Mouse (Mus musculus) adrenal gland, adult 2 months (tissue): Measurements from ENCODE around the gene Mmp25. TPM values are rescaled to one million over a fixed set of nuclear protein-coding genes. Genes with fewer than 3 reads are reported as not detected.
"Not testable (repeated sequence)": the region's sequence is repeated elsewhere in the genome, so short reads cannot be mapped to it uniquely, and the experiment has no call there.

Experiments used
- DNase-seq: peaks from one replicate; pipeline ENCODE4 v3.0.0; 2021
- polyA plus RNA-seq: library from polyadenylated mRNA; depleted of rRNA; stranded (reverse); fragments of >200 nt; gene quantifications from 2 replicates; pipeline ENCODE4 v1.2.3, GENCODE M21; 2012; rRNA removed
- total RNA-seq, 2 experiments: library from RNA; stranded (reverse); gene quantifications; 2 replicates each; pipeline ENCODE4 v1.2.3; 2021

Mmp25 gene
- total and polyA plus RNA-seq, 3 experiments, result 0.10 to 0.42 TPM; not detected in 1

DNA sequence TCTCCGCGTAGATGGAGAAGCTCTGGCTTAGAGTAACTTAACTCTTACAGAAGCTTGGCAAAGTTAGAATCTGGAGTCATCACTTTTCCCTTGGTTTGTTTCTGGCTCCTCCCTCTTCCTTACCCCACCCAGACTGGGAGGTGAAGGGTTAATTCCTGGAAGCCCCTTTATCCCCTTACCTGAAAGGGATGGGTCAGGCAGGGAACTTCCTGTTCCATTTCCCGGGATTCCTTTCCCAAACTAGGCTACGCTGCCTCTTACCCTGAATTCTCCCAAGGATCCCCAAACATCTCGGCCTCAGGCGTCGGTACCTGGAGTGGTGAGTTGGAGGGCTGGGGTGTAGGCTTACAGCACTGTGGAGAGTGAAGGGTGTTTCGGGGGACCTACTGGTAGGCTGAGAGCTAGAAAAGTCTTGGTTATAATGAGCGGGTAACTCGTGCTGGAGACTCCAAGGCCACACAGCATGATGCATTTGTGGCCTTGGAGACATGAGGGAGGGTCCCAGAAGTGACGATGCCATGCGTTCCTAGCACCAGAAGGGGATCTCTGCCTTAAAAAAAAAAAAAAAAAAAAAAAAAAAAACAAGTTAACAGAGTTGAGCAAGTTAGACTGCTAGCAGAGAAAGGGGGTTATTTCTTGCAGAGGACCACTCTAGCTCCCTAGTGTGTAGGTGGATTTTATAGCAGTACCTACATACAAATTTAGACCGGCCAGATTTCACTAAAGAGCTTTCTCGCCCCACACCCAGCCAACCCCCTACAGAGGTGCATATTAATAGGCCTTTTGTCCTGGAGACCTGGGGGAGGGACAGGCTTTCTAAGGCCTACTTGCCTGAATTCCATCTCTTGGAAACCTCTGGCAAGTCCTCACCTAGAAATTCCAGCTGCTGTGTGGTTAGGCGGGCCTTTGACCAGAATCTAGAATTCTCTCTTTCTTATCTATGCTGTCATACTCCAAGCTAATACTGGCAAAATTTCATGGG, 44.1 kb downstream of the Mmp25 start, which contains the start of gene Zscan10:
TSS of gene Zscan10 (plus strand) at position 216 of the 982 bp plus-strand sequence.
- no peak for DNase-seq

DNA sequence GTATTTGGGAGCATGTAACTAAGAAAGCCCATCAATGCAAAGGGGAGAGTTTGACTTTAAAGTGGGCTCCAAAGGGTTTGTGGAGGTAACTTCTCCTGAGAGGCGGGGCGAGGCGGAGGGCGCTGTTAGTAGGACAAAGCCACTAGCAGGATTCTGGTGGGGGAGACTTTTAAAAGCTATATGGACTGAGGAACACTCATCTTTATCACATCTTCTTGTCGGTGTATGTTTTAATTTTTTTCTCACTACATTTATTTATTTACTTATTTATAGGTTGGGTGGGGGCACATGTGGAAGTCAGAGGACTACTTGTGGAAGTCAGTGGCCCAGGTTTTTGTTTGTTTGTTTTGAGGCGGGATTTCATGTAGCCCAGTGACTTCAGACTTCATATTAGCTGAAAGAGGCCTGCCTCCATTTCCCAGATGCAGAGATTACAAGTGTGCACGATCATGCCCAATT, 45.4 kb downstream of the Mmp25 start:
- no peak for DNase-seq

DNA sequence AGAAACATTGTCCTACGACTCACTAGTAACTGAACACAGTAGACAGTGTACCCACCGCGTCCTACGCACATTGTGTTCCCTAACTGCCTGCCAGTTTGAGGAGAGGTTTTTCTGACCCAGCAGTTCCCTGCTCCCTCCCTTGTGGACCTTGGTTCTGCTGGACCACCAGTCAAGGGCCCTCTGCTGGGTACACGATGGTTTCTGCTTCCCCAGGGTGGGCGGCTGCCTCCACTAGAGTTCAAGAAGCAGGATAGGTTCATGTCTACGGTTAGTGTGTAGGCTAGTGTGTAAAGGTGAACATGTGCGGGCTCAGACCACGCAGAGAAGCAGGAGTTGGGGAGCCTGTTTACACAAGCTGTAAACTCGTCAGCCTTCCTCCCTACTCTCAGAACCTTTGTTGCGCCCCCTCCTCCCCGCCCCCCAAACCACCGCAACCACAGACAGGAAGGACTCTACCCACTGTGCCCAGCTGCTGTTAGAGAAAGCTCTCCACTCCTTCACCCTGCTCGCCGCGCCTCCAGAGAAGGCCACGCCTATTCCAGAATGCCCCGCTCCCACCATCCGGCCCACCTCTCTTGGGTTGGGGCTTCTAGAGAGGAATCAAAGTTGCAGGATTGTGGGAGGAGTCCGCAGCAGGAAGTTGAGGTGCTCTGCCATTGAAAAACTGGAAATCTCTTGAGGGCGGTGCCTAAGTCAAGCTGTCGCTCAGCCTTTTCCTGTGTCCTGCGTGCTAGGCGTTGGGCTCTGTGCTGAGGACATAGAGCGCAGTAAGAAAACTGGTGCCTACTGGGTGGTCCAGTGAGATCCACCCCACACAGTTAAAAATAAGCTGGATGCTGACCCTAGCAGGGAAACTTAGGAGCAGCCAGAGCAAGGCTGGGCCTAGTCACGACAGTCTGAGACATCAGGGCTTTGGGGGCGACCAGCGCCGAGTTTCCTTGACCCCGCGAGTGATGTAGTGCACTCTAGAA, 46.2 kb downstream of the Mmp25 start, which contains the start of gene Zfp13:
TSS of gene Zfp13 (minus strand) at position 906 of the 971 bp plus-strand sequence.
- DNase-seq, result peak; percentile 92

DNA sequence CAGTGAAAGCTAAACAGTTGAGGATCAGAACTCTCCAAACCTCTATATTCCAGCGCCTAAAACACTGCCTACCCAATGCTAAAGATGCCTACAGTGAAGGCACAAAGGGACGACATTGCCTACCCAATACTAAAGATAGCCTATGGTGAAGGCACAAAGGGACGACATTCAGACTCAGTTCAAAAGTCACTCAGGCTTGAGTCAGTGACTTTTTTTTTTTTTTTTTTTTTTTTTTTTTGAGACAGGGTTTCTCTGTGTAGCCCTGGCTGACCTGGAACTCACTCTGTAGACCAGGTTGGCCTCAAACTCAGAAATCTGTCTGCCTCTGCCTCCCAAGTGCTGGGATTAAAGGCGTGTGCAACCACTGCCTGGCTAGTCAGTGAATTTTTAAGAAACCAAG, 49.9 kb downstream of the Mmp25 start:
- not testable (repeated sequence) for DNase-seq

DNA sequence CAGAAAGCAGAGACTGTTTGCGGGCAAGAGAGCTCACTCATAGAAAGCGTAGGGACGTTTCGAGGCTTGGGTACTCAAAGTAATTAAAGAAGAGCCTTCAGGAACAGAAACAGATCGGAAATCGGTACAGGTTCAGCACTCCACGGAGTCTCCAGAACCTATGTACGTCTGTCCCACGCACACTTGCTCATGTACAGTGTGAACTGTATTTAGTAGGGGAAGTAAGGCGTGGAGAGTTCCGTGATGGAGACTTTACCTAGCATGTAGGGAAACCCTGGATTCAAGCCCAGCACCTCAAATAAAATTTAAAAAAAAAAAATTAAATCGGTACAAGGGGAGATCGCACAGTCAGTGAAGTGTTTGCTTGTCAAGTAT, 52.2 kb downstream of the Mmp25 start:
- no peak for DNase-seq

DNA sequence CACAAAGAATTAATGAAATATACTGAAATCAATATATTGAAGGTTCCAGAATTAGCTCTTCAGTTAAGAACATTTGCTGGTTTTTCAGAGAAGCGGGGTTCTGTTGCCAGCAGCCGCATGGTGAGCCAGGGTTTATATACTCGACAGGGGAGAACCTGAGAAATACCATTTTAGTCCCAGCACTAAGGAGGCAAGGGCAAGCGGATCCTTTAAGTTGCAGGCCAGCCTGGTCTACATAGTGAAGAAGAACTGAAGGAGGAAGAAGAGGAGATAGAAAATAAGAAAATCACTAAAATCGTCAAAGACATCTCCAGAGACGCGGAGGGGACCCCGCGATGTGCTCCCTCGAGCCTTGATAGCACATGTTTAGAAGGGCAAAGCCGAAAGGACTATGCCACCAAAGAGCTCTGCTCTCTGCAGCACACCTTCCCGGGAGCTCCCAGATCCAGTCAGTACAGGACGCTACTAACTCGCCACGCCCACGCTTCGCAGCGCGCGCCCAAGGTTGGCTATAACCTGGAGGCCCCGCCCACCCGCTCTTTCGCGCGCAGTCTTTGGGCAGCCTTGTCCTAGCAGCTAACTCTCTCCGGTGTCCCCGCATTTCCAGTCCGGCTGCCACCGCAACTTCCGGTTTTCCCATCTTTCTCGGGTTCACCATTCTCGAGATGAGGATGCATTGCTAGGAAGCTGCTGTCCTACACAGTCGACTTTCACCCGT, 52.7 kb downstream of the Mmp25 start:
- peak; percentile 97 for DNase-seq

DNA sequence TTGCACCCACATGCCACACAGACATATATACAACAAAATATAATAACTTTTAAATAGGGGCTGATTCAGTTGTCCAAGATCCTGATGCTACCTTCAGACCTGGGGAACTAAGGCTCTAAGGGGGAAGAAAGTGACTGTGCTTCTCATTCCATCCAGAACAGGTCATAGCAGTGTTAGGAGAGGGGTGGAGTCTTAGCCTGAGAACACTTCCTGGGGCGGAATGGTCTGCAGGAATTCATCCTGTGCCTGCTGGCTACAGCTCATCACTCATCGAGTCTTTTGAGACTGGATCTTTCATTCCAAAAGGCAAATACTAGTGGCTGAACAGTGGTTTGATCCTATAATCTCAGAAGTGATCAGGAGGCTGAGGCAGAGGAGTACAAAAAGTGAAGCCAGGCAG, 57.8 kb downstream of the Mmp25 start:
- DNase-seq, result no peak

DNA sequence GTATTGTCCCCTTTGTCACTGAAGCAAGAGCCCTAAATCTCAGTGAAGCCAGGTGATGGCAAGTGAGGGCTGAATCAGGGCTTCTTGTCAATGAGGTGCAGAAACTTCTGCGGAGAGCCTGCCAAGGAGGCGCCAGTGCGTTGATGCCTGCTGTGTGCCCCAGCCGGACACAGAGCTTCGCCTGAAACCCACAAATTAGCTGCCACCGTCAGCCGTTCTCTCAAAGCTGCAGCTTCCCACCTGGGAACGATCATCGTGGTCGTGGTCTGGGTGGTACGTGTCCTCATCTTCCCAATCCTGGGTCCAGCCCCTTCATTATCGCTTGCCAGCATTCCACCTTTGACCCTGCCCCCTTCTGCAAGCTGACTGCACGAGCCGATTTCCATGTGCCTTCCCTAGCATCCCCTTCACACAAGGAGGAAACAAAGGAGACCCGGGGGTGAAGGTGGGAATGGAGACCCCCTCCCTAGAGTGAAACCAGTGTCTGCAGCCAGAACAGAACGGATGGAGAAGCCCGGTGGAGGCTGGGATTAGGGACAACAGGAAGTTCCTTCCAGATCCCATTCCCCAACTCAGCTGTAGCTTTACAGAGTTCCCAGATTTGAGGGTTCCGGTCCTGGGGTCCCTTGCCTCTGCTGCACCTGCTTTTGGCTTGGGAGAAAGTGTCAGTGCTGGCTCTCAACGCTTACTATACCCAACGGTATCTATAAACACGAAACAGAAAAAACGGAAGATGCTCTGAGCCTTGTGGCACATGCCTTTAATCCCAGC, 59.2 kb downstream of the Mmp25 start:
- peak; percentile 56 for DNase-seq

DNA sequence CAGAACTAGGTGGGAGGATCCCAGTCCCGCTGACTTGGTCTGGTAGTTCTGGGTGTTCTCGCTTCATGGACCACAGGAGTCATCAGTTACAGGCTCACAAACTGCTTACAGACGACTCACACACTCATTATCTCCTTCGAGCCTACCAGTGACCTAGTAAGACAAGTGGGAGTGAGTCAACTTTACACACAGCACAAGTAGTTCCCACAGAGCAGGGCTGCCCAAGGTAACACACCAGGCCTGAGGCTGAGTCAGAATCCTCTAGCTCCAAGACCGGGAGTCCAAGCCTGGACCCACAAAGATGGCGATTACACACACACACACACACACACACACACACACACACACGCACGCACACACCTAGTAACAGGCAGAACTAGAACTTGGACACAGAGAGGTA, 60.3 kb downstream of the Mmp25 start:
- peak; percentile 75 for DNase-seq

Other genes starting within 250 kb of the Mmp25 start
- gene Vmn2r117, start 165.6 kb downstream of the Mmp25 start, total RNA-seq, result not detected
- gene Vmn2r117, start 165.6 kb downstream of the Mmp25 start, polyA plus RNA-seq, result not detected in 2 replicates
- gene Zfp213, start 81.0 kb downstream of the Mmp25 start, total RNA-seq, result 10 to 100 TPM; 11.0 to 11.6 TPM
- gene Zfp213, start 81.0 kb downstream of the Mmp25 start, polyA plus RNA-seq, result 25.5 and 28.1 TPM in 2 replicates
- 10 to 100 TPM in 1 of 2 experiments, 1 to 10 TPM in 1; 6.6 to 12.4 TPM for gene Zfp13, start 45.8 kb downstream of the Mmp25 start, total RNA-seq
- 25.1 and 25.4 TPM in 2 replicates for gene Zfp13, start 45.8 kb downstream of the Mmp25 start, polyA plus RNA-seq
- gene Zscan10, start 44.4 kb downstream of the Mmp25 start, total RNA-seq, result not detected
- 0.04 TPM in 1 of 2 replicates, not detected in the other for gene Zscan10, start 44.4 kb downstream of the Mmp25 start, polyA plus RNA-seq
- not detected for gene Bicdl2, start 15.2 kb upstream of the Mmp25 start, total RNA-seq
- gene Bicdl2, start 15.2 kb upstream of the Mmp25 start, polyA plus RNA-seq, result not detected in 2 replicates
- 100 to 1,000 TPM; 170 to 228 TPM for gene Hcfc1r1, start 28.3 kb upstream of the Mmp25 start, total RNA-seq
- gene Hcfc1r1, start 28.3 kb upstream of the Mmp25 start, polyA plus RNA-seq, result 747 and 838 TPM in 2 replicates
- gene Thoc6, start 28.6 kb upstream of the Mmp25 start, total RNA-seq, result 10 to 100 TPM; 19.5 to 36.7 TPM
- 28.1 and 30.6 TPM in 2 replicates for gene Thoc6, start 28.6 kb upstream of the Mmp25 start, polyA plus RNA-seq
- gene Tnfrsf12a, start 32.2 kb upstream of the Mmp25 start, total RNA-seq, result 100 to 1,000 TPM; 147 to 270 TPM
- 83.4 and 96.8 TPM in 2 replicates for gene Tnfrsf12a, start 32.2 kb upstream of the Mmp25 start, polyA plus RNA-seq
- gene Cldn6, start 34.0 kb upstream of the Mmp25 start, total RNA-seq, result not detected
- not detected in 2 replicates for gene Cldn6, start 34.0 kb upstream of the Mmp25 start, polyA plus RNA-seq
- gene Cldn9, start 38.7 kb upstream of the Mmp25 start, total RNA-seq, result under 1 TPM in 1 of 2 experiments, not detected in 1; 0.21 TPM
- 0.09 and 0.13 TPM in 2 replicates for gene Cldn9, start 38.7 kb upstream of the Mmp25 start, polyA plus RNA-seq
- gene 1520401A03Rik, start 77.5 kb upstream of the Mmp25 start, total RNA-seq, result 10 to 100 TPM in 1 of 2 experiments, 1 to 10 TPM in 1; 2.5 to 18.2 TPM
- gene 1520401A03Rik, start 77.5 kb upstream of the Mmp25 start, polyA plus RNA-seq, result 1.8 and 2.4 TPM in 2 replicates
- gene Pkmyt1, start 81.1 kb upstream of the Mmp25 start, total RNA-seq, result 1 to 10 TPM; 2.8 to 2.9 TPM
- 21.8 and 23.1 TPM in 2 replicates for gene Pkmyt1, start 81.1 kb upstream of the Mmp25 start, polyA plus RNA-seq
- gene Paqr4, start 95.6 kb upstream of the Mmp25 start, total RNA-seq, result 10 to 100 TPM in 1 of 2 experiments, 1 to 10 TPM in 1; 7.6 to 17.6 TPM
- 33.3 and 37.8 TPM in 2 replicates for gene Paqr4, start 95.6 kb upstream of the Mmp25 start, polyA plus RNA-seq
- gene Kremen2, start 100.6 kb upstream of the Mmp25 start, total RNA-seq, result not detected
- gene Kremen2, start 100.6 kb upstream of the Mmp25 start, polyA plus RNA-seq, result 0.28 and 0.54 TPM in 2 replicates
- 10 to 100 TPM; 61.8 to 85.0 TPM for gene Flywch1, start 126.3 kb upstream of the Mmp25 start, total RNA-seq
- 45.8 and 49.3 TPM in 2 replicates for gene Flywch1, start 126.3 kb upstream of the Mmp25 start, polyA plus RNA-seq
- gene Flywch2, start 140.8 kb upstream of the Mmp25 start, total RNA-seq, result 1 to 10 TPM; 4.3 to 6.7 TPM
- 8.7 and 12.0 TPM in 2 replicates for gene Flywch2, start 140.8 kb upstream of the Mmp25 start, polyA plus RNA-seq
- gene Srrm2, start 145.3 kb upstream of the Mmp25 start, total RNA-seq, result 100 to 1,000 TPM; 322 to 545 TPM
- gene Srrm2, start 145.3 kb upstream of the Mmp25 start, polyA plus RNA-seq, result 1,031 and 1,277 TPM in 2 replicates
- 100 to 1,000 TPM; 447 to 451 TPM for gene Elob, start 183.9 kb upstream of the Mmp25 start, total RNA-seq
- 513 and 552 TPM in 2 replicates for gene Elob, start 183.9 kb upstream of the Mmp25 start, polyA plus RNA-seq
- not detected for gene Prss33, start 190.8 kb upstream of the Mmp25 start, total RNA-seq
- gene Prss33, start 190.8 kb upstream of the Mmp25 start, polyA plus RNA-seq, result 0.10 and 0.24 TPM in 2 replicates
- gene Prss32, start 198.6 kb upstream of the Mmp25 start, total RNA-seq, result not detected
- gene Prss32, start 198.6 kb upstream of the Mmp25 start, polyA plus RNA-seq, result 0.06 TPM in 1 of 2 replicates, not detected in the other
- gene Prss41, start 198.9 kb upstream of the Mmp25 start, total RNA-seq, result under 1 TPM; 0.35 to 0.45 TPM
- 0.28 and 0.90 TPM in 2 replicates for gene Prss41, start 198.9 kb upstream of the Mmp25 start, polyA plus RNA-seq
- gene Prss21, start 222.8 kb upstream of the Mmp25 start, total RNA-seq, result not detected
- gene Prss21, start 222.8 kb upstream of the Mmp25 start, polyA plus RNA-seq, result not detected in 2 replicates
- not detected for gene Dcpp1, start 235.6 kb upstream of the Mmp25 start, total RNA-seq
- gene Dcpp1, start 235.6 kb upstream of the Mmp25 start, polyA plus RNA-seq, result not detected in 2 replicates
- not detected for gene Dcpp2, start 235.6 kb upstream of the Mmp25 start, total RNA-seq
- gene Dcpp2, start 235.6 kb upstream of the Mmp25 start, polyA plus RNA-seq, result not detected in 2 replicates